Mouse (Mus musculus) heart, adult 2 months (tissue): ENCODE results near the gene Cfap298.

ENCODE experiments used
- CTCF ChIP-seq: fragments of 200-600 bp; IDR thresholded peaks from 2 replicates; pipeline ENCODE4 v1.8.1; 2022; ENCODE audit warnings: antibody characterized with exemption, mild to moderate bottlenecking, moderate library complexity
- POLR2A ChIP-seq: fragments of 200-500 bp; IDR thresholded peaks from 2 replicates; pipeline ENCODE4 v1.6.1; 2011; ENCODE audit warnings: mild to moderate bottlenecking, low read depth, low read length, control low read depth; ENCODE audit not compliant: insufficient read depth

DNA sequence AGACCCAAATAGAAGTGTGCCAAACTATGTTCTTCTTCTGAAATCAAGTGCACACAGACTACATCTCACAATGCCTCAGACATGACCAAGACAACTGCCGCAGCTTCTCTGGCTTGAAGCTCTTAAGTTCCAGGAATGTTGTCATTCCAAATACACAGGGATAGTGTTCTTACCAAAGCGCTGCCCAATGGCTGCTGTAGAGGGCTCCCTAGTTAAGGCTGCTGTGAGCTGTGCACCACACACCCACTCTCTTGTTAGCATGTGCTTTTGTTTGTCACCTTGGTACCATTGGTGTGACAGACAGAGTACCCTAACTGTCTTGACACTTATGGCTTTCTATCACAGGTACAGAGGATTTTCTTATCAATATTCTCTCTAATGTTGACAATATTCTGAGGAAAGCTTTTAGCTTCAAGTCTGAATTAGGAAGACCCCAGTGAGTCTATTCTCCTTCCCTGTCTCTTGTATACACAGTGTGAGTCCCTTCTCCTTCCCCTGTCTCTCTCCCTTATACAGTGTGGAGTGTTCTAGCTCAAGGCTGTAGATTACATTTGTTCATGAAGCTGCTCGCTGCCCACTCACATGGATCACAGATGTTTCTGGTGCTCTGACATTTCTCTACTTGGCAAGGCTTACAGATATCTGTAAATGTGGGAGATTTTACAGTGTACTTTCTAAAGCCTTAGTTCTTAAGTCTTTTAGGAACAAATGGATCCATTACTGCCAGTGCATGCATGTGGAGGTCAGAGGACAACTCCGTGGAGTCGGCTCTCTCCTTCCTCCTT, 23.6 kb upstream of the Cfap298 start:
- TF ChIP-seq CTCF: no peak
- TF ChIP-seq POLR2A: no peak
